Mouse (Mus musculus) urinary bladder, postnatal 25 days (tissue): Measurements from ENCODE around the gene Ube2ql1.

Experiments
- DNase-seq: peaks from one replicate; pipeline ENCODE4 v3.0.0; 2022; ENCODE audit warnings: low spot score

Ube2ql1 gene

GRCm38 (mm10) chr13:69707496-69707895 lies 32.2 kb downstream of the Ube2ql1 start:
- no peak for DNase-seq

- DNase-seq: no peak
These were observed 32.8 kb downstream of the Ube2ql1 start for GRCm38 (mm10) chr13:69706919-69707318.

GRCm38 (mm10) chr13:69703505-69703904 lies 36.2 kb downstream of the Ube2ql1 start:
- no peak for DNase-seq

GRCm38 (mm10) chr13:69701397-69701796 lies 38.3 kb downstream of the Ube2ql1 start:
- DNase-seq: no peak

GRCm38 (mm10) chr13:69700827-69701226 lies 38.9 kb downstream of the Ube2ql1 start:
- DNase-seq: no peak

- peak; percentile 40 for DNase-seq
These were observed 43.2 kb downstream of the Ube2ql1 start for GRCm38 (mm10) chr13:69696333-69696991.

GRCm38 (mm10) chr13:69691074-69691473 lies 48.6 kb downstream of the Ube2ql1 start:
- peak; percentile 20 for DNase-seq

- no peak for DNase-seq
These were observed 52.7 kb downstream of the Ube2ql1 start for GRCm38 (mm10) chr13:69687023-69687422.

- no peak for DNase-seq
These were observed 54.3 kb downstream of the Ube2ql1 start for GRCm38 (mm10) chr13:69685406-69685818.

GRCm38 (mm10) chr13:69673921-69674618 lies 65.6 kb downstream of the Ube2ql1 start:
- DNase-seq: no peak

- DNase-seq: no peak
These were observed 66.3 kb downstream of the Ube2ql1 start for GRCm38 (mm10) chr13:69673197-69673920.

GRCm38 (mm10) chr13:69672565-69672964 lies 67.1 kb downstream of the Ube2ql1 start:
- no peak for DNase-seq

- no peak for DNase-seq
These were observed 67.6 kb downstream of the Ube2ql1 start for GRCm38 (mm10) chr13:69672121-69672520.

- no peak for DNase-seq
These were observed 85.2 kb downstream of the Ube2ql1 start for GRCm38 (mm10) chr13:69654508-69654907.
